Mouse (Mus musculus) limb, embryonic 10.5 days (tissue): ENCODE measurements around the gene Gm33543. TPM values are rescaled to one million over a fixed set of nuclear protein-coding genes. Genes with fewer than 3 reads are reported as not detected.

Experiments
- DNase-seq: peaks from one replicate; pipeline ENCODE4 v3.0.0-alpha.2; 2017; ENCODE audit warnings: low spot score
- H3K27ac ChIP-seq: fragments of 300-500 bp; sonication (generic); 2 replicates; pipeline ENCODE4 v1.5.1; 2016; ENCODE audit warnings: mild to moderate bottlenecking
- H3K27me3 ChIP-seq: fragments of 300-500 bp; sonication (generic); 2 replicates; pipeline ENCODE4 v1.6.1; 2016; ENCODE audit warnings: low read depth, mild to moderate bottlenecking; ENCODE audit not compliant: poor library complexity, severe bottlenecking
- H3K36me3 ChIP-seq: fragments of 300-500 bp; sonication (generic); 2 replicates; pipeline ENCODE4 v1.6.1; 2016; ENCODE audit warnings: mild to moderate bottlenecking, moderate library complexity
- H3K4me1 ChIP-seq: fragments of 300-500 bp; sonication (generic); 2 replicates; pipeline ENCODE4 v1.6.1; 2016
- H3K4me3 ChIP-seq: fragments of 300-500 bp; sonication (generic); 2 replicates; pipeline ENCODE4 v1.5.1; 2016; ENCODE audit warnings: mild to moderate bottlenecking, moderate library complexity
- H3K9me3 ChIP-seq: fragments of 300-500 bp; sonication (generic); replicated peaks from 2 replicates; pipeline ENCODE4 v1.6.1; 2016; ENCODE audit warnings: mild to moderate bottlenecking
- WGBS: fragments of 180-500 bp; shearing (Covaris S2); methylation state at CpG from one replicate; pipeline ENCODE4 v1.1.7; 2016; 5-methylcytosine and 5-hydroxymethylcytosine counted together
- polyA plus RNA-seq: library from polyadenylated mRNA; unstranded; fragments of >200 nt; fragmentation: Nextera tagmentation; extraction: Ambion mirVana; gene quantifications from 2 replicates; pipeline ENCODE4 v1.2.1, GENCODE M21; 2016

Gm33543 gene
- polyA plus RNA-seq, 1 experiment from 2014 or later: not detected

GRCm38 (mm10) chr10:95818506-95818905, 24.2 kb downstream of the Gm33543 start:
- WGBS: 95% methylated on average over 2 of the region's 2 CpGs
- Histone ChIP-seq H3K27me3 (no peaks in the 10 kb centered on the region), H3K4me3 (no peak overlapping the region), H3K27ac (no peak overlapping the region), H3K4me1 (peaks cover 13% of the 10 kb centered on the region), H3K36me3 (no peaks in the 10 kb centered on the region), H3K9me3 (no peaks in the 10 kb centered on the region)
- DNase-seq: no peak

- 30% methylated on average over 9 of the region's 9 CpGs for WGBS
- peak overlapping the region; percentile 40; the same call in 1 of the 2 replicates for H3K27ac ChIP-seq
- H3K9me3 ChIP-seq: no peaks in the 10 kb centered on the region
- no peak for DNase-seq
- H3K36me3 ChIP-seq: no peaks in the 10 kb centered on the region
- H3K27me3 ChIP-seq: no peaks in the 10 kb centered on the region
- no peak overlapping the region for H3K4me3 ChIP-seq
- peaks cover 18% of the 10 kb centered on the region for H3K4me1 ChIP-seq
Measured at GRCm38 (mm10) chr10:95817419-95818161, 25.1 kb downstream of the Gm33543 start.

- Histone ChIP-seq H3K27me3 (no peaks in the 10 kb centered on the region), H3K36me3 (no peaks in the 10 kb centered on the region), H3K9me3 (no peaks in the 10 kb centered on the region), H3K4me3 (no peak overlapping the region), H3K4me1 (peaks cover 18% of the 10 kb centered on the region), H3K27ac (no peak overlapping the region)
- DNase-seq: no peak
- 89% methylated on average over 6 of the region's 6 CpGs for WGBS
Measured at GRCm38 (mm10) chr10:95814351-95814750, 28.4 kb downstream of the Gm33543 start.

- Histone ChIP-seq H3K4me1 (peaks cover 7% of the 10 kb centered on the region), H3K9me3 (no peaks in the 10 kb centered on the region), H3K36me3 (no peaks in the 10 kb centered on the region), H3K27ac (no peak overlapping the region), H3K27me3 (no peaks in the 10 kb centered on the region), H3K4me3 (no peak overlapping the region)
- DNase-seq: no peak
- 72% methylated on average over 4 of the region's 4 CpGs for WGBS
Measured at GRCm38 (mm10) chr10:95811869-95812268, 30.9 kb downstream of the Gm33543 start.

- H3K27me3 ChIP-seq: no peaks in the 10 kb centered on the region
- 0 out of 2 replicates have a peak, but pooled peaks cover 5% of the 10 kb centered on the region for H3K4me1 ChIP-seq
- no peaks in the 10 kb centered on the region for H3K36me3 ChIP-seq
- no peaks in the 10 kb centered on the region for H3K9me3 ChIP-seq
- 68% methylated on average over 2 of the region's 2 CpGs for WGBS
- H3K27ac ChIP-seq: no peak overlapping the region
- H3K4me3 ChIP-seq: no peak overlapping the region
- DNase-seq: no peak
Measured at GRCm38 (mm10) chr10:95801443-95801811, 41.3 kb downstream of the Gm33543 start.

GRCm38 (mm10) chr10:95800693-95801442, 41.9 kb downstream of the Gm33543 start:
- H3K9me3 ChIP-seq: no peaks in the 10 kb centered on the region
- no peak overlapping the region for H3K27ac ChIP-seq
- DNase-seq: no peak
- H3K4me1 ChIP-seq: 0 out of 2 replicates have a peak, but pooled peaks cover 5% of the 10 kb centered on the region
- WGBS: 72% methylated on average over 7 of the region's 7 CpGs
- H3K36me3 ChIP-seq: no peaks in the 10 kb centered on the region
- H3K4me3 ChIP-seq: no peak overlapping the region
- no peaks in the 10 kb centered on the region for H3K27me3 ChIP-seq

- no peaks in the 10 kb centered on the region for H3K36me3 ChIP-seq
- H3K4me1 ChIP-seq: peaks cover 10% of the 10 kb centered on the region
- no peak overlapping the region for H3K27ac ChIP-seq
- 96% methylated on average over 12 of the region's 12 CpGs for WGBS
- H3K27me3 ChIP-seq: no peaks in the 10 kb centered on the region
- DNase-seq: no peak
- H3K4me3 ChIP-seq: no peak overlapping the region
- H3K9me3 ChIP-seq: no peaks in the 10 kb centered on the region
Measured at GRCm38 (mm10) chr10:95797645-95798395, 44.9 kb downstream of the Gm33543 start.

GRCm38 (mm10) chr10:95795500-95795899, 47.2 kb downstream of the Gm33543 start:
- WGBS: 87% methylated on average over 4 of the region's 4 CpGs
- Histone ChIP-seq H3K27me3 (no peaks in the 10 kb centered on the region), H3K9me3 (no peaks in the 10 kb centered on the region), H3K36me3 (no peaks in the 10 kb centered on the region), H3K4me1 (peaks cover 8% of the 10 kb centered on the region), H3K4me3 (no peak overlapping the region), H3K27ac (no peak overlapping the region)
- DNase-seq: no peak

- 83% methylated on average over 6 of the region's 6 CpGs for WGBS
- no peak overlapping the region for H3K4me3 ChIP-seq
- no peaks in the 10 kb centered on the region for H3K36me3 ChIP-seq
- no peaks in the 10 kb centered on the region for H3K9me3 ChIP-seq
- peaks cover 8% of the 10 kb centered on the region for H3K4me1 ChIP-seq
- no peak overlapping the region for H3K27ac ChIP-seq
- no peak for DNase-seq
- H3K27me3 ChIP-seq: no peaks in the 10 kb centered on the region
Measured at GRCm38 (mm10) chr10:95794706-95795105, 48.0 kb downstream of the Gm33543 start.

GRCm38 (mm10) chr10:95791427-95791804, 51.3 kb downstream of the Gm33543 start:
- no peaks in the 10 kb centered on the region for H3K9me3 ChIP-seq
- 88% methylated on average over 8 of the region's 8 CpGs for WGBS
- H3K27ac ChIP-seq: no peak overlapping the region
- no peak for DNase-seq
- no peaks in the 10 kb centered on the region for H3K27me3 ChIP-seq
- peaks cover 8% of the 10 kb centered on the region for H3K4me1 ChIP-seq
- no peak overlapping the region for H3K4me3 ChIP-seq
- no peaks in the 10 kb centered on the region for H3K36me3 ChIP-seq

GRCm38 (mm10) chr10:95790771-95791426, 51.8 kb downstream of the Gm33543 start:
- WGBS: 70% methylated on average over 15 of the region's 15 CpGs
- Histone ChIP-seq H3K36me3 (no peaks in the 10 kb centered on the region), H3K4me1 (peaks cover 8% of the 10 kb centered on the region), H3K27ac (no peak overlapping the region), H3K4me3 (no peak overlapping the region), H3K9me3 (no peaks in the 10 kb centered on the region), H3K27me3 (no peaks in the 10 kb centered on the region)
- DNase-seq: no peak

GRCm38 (mm10) chr10:95787176-95787575, 55.6 kb downstream of the Gm33543 start:
- Histone ChIP-seq H3K9me3 (no peaks in the 10 kb centered on the region), H3K27ac (no peak overlapping the region), H3K4me1 (peaks cover 20% of the 10 kb centered on the region), H3K4me3 (no peak overlapping the region), H3K27me3 (no peaks in the 10 kb centered on the region), H3K36me3 (no peaks in the 10 kb centered on the region)
- no peak for DNase-seq
- 87% methylated on average over 2 of the region's 2 CpGs for WGBS
